Mouse (Mus musculus) heart, adult 2 months (tissue): ENCODE measurements around the gene Ppt2.

Source experiments
- EP300 ChIP-seq: fragments of 200-500 bp; IDR thresholded peaks from 2 replicates; pipeline ENCODE4 v1.6.1; 2011; ENCODE audit warnings: low read depth, low read length, control low read depth; ENCODE audit not compliant: insufficient read depth
- POLR2A ChIP-seq: fragments of 200-500 bp; IDR thresholded peaks from 2 replicates; pipeline ENCODE4 v1.6.1; 2011; ENCODE audit warnings: mild to moderate bottlenecking, low read depth, low read length, control low read depth; ENCODE audit not compliant: insufficient read depth

DNA sequence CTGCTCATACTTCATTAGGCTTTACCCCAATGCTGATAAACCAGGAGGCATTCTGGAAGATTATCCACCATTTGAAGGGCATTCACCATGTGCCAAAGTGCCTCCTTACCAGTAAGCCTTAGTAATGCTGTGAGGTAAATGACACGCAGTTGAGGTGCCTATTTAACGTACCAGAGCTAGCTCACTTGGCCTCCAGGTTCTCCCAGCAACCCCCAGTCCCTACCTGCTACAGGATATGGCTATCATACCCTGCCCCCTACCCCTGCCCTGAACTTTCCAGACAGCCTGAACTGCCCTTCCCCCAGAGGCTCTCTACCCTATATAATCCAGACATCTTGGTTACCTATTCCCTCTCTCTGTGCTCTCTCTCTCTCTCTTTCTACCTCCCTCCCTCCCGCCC is 39.5 kb downstream of the Ppt2 start:
- TF ChIP-seq EP300 (no peak), POLR2A (peak; percentile 55)
